Mouse (Mus musculus) spleen, adult 2 months (tissue): ENCODE data around the gene Dcaf4.

Experiments used
- CTCF ChIP-seq: fragments of 200-500 bp; IDR thresholded peaks from 2 replicates; pipeline ENCODE4 v1.5.1; 2011; ENCODE audit warnings: mild to moderate bottlenecking, inconsistent platforms; ENCODE audit not compliant: insufficient read depth, insufficient read length, insufficient replicate concordance; ENCODE audit errors: extremely low read depth
- POLR2A ChIP-seq: fragments of 200-500 bp; IDR thresholded peaks from 2 replicates; pipeline ENCODE4 v1.6.1; 2011; ENCODE audit warnings: low read depth, low read length, inconsistent platforms

GRCm38 (mm10) chr12:83510586-83510985, 9.7 kb upstream of the Dcaf4 start:
- no peak for TF ChIP-seq CTCF
- TF ChIP-seq POLR2A = no peak
